Mouse (Mus musculus) stomach, postnatal 0 days (tissue): ENCODE results near the gene Rpl23a.

ENCODE experiments used
- CTCF ChIP-seq: IDR thresholded peaks from 2 replicates; pipeline ENCODE4 v1.5.1; 2016; ENCODE audit warnings: antibody characterized with exemption, low read depth, mild to moderate bottlenecking, moderate library complexity
- EP300 ChIP-seq: optimal IDR thresholded peaks from 2 replicates; pipeline ENCODE3; 2016; ENCODE audit warnings: antibody characterized with exemption

- TF ChIP-seq CTCF, result no peak
- TF ChIP-seq EP300, result no peak
These were observed 10.5 kb downstream of the Rpl23a start for GRCm38 (mm10) chr11:78172748-78173383.
